Mouse (Mus musculus): Measurements from ENCODE around the gene Sh3rf1. TPM values are rescaled to one million over a fixed set of nuclear protein-coding genes. Genes with fewer than 3 reads are reported as not detected.

The Sh3rf1 gene
- total RNA-seq, 2 experiments from 2014 or later = 1.8 to 2.7 TPM

- no peak for ATAC-seq (ENCODE audit: poor library complexity, severe bottlenecking)
Observed at GRCm38 (mm10) chr8:61259526-61259925, 35.9 kb downstream of the Sh3rf1 start.

DNA sequence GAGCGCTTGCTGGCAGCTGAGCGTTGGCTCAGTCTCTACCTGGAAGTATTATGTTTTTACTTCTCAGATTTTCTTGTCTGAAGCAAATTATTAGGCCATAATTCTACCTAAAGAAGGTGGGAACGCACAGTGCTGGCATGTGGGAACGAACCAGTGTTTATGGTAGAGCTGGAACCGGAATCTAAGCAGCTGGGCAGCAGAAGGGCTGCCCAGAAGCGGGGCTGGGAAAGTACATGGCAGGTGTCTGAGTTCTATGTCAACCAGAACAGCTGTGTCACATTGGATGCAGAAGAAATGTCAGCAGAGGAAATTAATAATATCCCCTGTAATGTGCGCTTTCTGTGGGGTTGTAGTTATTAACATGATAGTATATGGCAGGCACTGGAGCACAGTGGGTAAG is 36.9 kb downstream of the Sh3rf1 start:
- no peak for ATAC-seq (ENCODE audit: poor library complexity, severe bottlenecking)

DNA sequence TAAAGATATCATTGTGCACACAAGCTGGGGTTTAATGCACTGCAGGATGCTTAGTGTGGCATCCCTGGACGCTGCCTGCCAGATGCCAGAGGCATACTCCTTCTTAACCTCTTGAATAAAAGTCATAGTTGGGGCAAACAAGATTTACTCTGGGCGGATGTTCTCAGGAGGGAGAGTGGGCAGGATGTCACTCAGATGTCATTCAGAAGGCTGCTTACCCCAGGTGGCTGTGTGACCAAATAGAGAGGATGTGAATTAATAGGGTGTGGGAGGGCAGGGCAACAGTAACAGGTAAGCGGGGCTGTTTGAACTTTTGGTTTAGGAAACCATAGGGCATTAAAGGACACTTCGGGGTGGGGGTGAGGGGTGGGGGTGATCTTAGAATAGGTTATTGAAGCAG is 37.7 kb downstream of the Sh3rf1 start:
- no peak for ATAC-seq (ENCODE audit: poor library complexity, severe bottlenecking)

GRCm38 (mm10) chr8:61263691-61264090 is 40.0 kb downstream of the Sh3rf1 start:
- ATAC-seq (ENCODE audit: poor library complexity, severe bottlenecking) = no peak

DNA sequence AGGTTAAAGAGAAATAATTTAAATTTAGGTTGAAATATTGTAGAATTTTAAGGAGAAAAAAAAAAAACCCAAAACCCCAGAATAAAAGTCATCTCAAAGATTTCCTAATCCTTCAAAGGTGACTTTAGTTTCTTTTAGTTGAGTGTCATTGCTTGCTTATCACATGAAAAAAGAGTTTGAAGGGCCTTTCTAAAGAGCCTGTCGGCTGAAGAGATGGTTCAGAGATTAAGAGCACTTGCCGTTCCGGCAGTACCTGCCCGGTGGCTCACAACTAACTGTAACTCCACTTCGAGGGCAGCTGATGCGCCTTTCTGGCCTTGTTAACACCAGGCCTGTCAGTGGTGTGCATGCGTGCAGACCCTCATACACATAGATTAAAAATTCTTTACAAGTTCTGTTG is 41.2 kb downstream of the Sh3rf1 start:
- no peak for ATAC-seq (ENCODE audit: poor library complexity, severe bottlenecking)

DNA sequence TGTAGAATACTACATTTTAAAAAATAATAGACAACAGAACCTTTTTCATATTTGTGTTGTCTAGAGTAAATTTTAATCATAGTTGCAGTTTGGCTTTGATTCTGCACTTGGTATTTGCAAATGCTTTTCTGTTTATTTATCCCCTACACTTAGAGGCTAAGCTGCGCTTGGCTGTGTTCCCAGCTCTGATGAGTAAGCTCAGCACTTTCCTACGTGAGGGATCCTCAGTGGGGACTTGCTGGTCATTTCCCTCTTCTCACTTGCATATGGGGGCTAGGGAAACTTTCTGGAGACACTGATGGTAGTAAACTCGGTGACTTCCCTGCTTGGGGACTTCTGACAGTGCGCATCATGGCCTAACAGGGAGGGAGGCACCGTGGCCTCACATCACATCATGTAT is 41.7 kb downstream of the Sh3rf1 start:
- ATAC-seq (ENCODE audit: poor library complexity, severe bottlenecking) = no peak

GRCm38 (mm10) chr8:61267061-61267460 is 43.4 kb downstream of the Sh3rf1 start:
- no peak for ATAC-seq (ENCODE audit: poor library complexity, severe bottlenecking)

DNA sequence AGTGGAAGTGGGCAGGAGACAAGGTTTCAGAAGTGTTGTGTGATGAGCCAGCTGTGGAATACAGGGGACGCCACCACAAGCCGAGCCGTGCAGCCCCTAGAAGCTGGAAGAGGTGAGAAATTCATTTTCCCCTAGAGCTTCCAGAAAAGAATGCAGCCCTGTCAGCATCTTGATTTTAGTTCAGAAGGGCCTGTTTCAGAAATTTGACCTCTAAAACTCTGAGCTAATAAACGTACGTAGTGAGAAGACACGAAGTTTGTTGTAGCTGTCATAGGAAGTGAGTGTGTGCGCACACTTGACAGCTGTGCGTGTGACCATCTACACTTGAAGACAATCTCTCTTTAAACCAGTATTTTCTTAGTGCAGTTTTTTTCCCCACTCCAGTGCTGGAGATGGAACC is 44.0 kb downstream of the Sh3rf1 start:
- ATAC-seq (ENCODE audit: poor library complexity, severe bottlenecking) = no peak

DNA sequence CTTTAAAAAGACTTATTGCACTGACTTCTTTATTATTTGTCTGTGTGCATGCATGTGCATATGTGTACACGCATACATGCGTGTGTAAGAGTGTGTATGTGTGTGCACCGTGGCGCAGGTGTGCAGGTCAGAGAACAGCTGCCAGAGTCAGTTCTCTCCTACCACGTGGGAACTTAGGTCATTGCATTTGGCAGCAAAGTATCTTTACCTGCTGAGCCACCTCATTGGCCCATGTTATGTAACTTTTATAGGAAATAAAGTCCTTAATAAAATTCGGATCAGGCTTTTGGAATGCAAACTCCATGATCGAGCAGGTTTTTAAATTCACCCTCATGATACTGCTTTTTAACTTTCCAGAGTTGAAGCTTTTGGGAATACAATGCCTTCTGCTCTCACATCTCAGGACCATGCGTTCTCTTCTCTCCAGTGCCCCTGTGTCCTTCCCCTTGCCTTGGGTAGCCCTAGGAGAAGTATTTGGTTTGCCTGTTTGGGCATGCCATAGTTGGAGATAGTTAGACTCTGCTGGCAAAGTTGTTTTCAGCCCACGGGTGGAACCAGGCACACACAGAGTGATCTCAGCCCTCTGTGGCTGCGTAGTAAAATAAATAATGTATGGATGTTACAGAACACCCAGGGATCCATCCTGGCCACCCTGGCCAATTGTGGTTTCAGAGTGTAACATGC is 44.7 kb downstream of the Sh3rf1 start:
- ATAC-seq (ENCODE audit: poor library complexity, severe bottlenecking) = no peak

DNA sequence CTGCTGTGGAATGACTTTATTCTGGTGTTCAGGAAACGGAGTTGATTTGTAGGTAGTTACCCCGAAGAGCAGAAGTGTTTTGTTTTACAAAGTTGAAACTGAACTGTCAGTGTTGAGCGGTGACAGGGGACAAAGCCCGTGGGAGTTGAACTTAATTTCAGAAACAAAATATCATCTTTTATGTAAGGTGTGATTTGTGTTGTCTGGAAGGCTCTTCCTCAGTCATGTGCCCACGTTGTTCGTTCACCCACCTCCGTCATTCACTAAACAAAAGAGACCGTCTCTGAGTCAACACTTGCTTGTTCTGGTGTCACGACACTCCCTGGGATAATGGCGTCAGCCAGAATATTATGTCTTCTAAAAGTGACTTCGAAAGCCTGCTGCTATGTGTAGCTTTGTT is 46.3 kb downstream of the Sh3rf1 start:
- no peak for ATAC-seq (ENCODE audit: poor library complexity, severe bottlenecking)

DNA sequence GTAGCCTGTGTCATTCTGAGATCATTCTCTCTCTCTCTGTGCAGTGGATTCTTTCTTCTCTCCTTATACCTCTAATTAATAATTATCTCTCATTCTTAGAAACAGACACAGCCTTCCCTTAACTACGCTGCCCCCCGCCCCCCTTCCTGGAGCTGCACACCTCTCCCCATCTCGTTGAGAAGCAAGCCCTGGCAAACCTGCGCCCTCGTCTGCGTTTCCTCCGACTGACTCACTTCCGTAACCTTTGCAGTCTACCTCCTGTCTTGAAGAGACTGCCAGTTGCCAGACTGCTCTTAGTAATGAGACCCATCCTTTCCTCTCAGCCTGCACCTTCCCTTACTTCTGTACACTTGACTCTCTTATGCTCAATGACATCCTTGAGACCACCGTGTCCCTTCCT is 46.9 kb downstream of the Sh3rf1 start:
- ATAC-seq (ENCODE audit: poor library complexity, severe bottlenecking) = no peak

DNA sequence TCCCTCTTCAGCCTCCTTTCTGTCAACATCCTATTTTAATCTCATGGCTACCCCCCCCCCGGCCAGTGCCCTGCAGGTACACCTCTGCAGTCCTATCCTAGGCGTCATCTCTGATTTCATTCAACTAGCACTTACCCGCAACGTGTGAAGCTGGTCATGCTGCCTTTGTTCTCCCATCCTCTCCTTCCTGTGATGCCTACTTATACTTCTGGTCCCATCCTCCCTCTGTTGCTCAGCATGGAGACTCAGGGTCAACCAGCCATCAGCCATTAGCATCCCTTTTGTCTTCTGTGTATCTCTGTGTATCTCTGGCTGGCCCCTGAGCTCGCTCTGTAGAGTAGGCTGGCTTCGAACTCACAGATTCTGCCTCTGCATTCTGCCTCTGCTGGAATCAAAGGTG is 47.3 kb downstream of the Sh3rf1 start:
- ATAC-seq (ENCODE audit: poor library complexity, severe bottlenecking) = no peak

DNA sequence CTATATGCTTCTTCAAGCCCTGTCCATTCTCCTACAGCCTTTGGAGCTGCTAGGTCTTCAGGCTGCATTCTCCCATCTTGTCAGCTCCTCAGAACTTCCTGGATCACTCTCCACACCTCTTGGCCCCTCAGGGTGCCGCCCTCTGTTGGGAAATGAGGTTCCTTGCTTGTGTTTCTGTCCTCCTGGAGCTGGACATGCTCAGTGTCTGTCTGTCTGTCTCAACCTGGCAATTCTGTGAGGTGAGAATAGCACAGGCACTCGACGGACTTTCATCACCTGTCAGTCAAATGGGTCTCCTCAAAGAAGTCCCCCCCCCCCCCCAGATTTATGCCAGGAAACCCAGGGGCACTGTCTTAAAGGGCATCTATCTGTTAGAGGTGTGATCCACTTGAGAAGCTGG is 49.2 kb downstream of the Sh3rf1 start:
- no peak for ATAC-seq (ENCODE audit: poor library complexity, severe bottlenecking)

DNA sequence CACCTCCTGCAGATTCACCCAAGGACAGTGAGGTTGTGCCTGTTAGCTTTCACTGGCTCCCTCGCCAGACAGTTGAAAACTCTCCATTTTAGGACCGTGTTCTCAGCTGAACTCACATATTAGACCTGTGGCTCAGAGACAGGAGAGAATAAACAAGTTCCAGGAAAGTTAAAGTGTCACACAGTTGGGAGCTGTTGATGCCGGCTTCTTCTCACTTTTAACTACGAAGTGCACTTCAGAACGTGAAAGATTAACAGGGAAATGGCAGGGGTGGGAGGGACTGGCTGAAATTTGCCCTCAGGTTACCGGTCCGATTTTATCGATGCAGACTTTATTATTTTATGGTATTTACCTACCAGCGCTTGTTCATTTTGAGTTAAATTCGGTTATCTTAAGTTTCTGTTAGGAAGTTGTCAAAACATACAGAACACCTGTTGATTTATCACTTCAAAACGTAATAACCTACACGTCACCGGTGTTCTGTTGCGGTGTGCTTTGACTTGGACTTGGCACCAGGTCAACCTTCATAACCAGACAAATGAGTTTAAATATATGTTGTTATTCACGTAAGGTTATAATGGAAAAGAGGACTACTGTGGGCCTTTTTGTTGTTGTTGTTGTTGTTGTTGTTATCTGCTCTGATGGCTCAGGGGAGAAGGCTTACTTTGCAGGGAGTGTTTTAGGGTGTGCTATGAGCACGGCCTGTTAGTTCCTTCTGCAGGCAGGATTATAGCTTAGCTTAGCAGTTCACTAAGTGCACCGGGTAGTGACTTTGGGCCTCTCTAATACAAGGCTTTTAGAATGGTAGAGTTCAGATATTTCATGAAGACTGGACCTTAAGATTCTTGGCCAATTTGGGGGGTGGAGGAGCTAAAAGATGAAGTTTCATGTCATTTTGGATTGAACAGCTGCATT is 49.9 kb downstream of the Sh3rf1 start:
- no peak for ATAC-seq (ENCODE audit: poor library complexity, severe bottlenecking)

DNA sequence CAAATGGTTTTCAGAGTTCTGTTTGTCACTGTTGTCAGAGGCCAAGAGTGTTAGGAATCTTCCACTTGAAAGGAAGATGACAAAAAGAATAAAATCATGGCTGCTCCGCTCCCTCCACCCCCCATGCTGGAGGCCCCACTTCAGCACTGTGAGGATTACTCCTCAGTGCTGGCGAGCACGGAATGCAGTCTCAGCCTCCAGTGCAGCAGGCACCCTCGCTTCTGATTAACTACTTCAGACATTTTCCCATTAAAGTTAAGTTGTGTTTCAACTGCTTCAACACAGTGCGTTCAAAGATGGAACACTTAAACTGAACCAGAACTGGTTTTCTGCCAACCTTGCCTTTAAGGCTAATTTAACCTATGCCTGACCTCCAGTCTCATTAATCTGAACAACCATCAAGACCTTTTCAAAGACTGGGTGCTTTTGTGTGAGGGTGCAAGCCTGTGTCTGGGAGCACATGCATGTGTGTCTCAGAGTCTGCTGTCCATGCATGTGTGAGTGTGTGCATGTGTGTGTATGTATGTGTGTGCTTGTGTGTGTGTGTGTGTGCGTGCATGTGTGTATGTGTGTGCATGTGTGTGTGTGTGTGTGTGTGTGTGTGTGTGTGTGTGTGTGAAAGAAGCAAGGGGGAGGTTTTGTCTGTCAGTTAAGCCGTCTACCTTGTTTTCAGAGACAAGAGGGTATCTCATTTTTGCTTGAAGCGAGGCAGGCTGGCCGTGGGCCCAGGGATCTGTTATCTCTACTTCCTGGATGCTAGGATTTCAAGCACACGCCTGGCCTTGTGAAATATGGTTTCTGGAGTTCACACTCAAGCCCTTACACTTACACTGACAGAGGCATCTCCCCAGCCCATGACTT is 51.2 kb downstream of the Sh3rf1 start:
- ATAC-seq (ENCODE audit: poor library complexity, severe bottlenecking) = no peak

GRCm38 (mm10) chr8:61275463-61276356 is 52.0 kb downstream of the Sh3rf1 start:
- no peak for ATAC-seq (ENCODE audit: poor library complexity, severe bottlenecking)

DNA sequence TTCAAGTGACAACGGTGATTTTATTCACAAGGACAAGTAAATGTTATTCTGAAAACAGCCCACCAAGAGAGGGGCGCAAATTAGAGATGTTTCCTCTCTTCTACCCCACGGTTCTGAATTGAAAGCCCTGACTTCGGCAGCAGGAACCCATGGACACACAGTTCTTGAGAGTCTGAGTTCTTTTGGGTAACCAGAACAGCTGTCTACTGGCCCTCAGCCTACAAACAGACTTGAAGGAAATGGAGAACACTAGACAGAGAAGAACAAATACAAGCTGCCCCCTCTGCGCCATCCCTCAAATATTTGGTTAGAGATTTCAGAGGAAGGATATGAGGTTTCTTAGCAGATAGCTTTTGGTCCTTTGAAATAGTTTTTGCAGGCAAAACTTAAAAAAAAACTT is 52.7 kb downstream of the Sh3rf1 start:
- ATAC-seq (ENCODE audit: poor library complexity, severe bottlenecking) = no peak

DNA sequence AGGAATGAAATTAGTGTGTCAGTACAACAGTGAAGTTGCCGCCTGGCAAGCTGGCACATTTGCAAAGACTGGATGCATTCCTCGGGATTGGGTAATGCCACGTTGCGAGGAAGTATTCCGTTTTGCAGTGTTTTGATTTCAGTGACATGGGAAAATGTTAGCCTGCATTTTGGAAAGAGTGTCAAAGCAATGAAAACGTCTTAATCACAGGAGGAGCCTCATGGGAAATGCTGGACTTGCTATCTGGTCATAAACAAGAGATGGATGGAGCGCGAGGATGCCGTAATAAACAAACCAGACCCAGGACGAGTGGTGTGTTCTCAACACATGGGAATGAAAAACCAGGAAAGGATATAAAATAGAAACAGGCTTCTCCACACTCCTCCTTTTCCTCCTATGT is 55.4 kb downstream of the Sh3rf1 start:
- no peak for ATAC-seq (ENCODE audit: poor library complexity, severe bottlenecking)

GRCm38 (mm10) chr8:61282303-61283168 is 58.9 kb downstream of the Sh3rf1 start:
- ATAC-seq (ENCODE audit: poor library complexity, severe bottlenecking) = no peak

All from megakaryocyte, adult 5-6 weeks (primary cell).